20 mouse cellular contexts compared by ENCODE assay signal in genomic region chr8:86059130-86059529, GRCm38 (mm10).
DNase-seq lines count a peak whose midpoint lies in the region; ATAC-seq lines count a peak whose summit lies in the region.
"Had no signal": no experiment of that assay in that cellular context is flagged by ENCODE, and none has a peak within 500 bp of the region (broad histone marks: within the 10 kb centered on the region; RNA-seq: fewer than 3 reads in every experiment).

No protein-coding gene starts in this region.

- H3K27me3 ChIP-seq in midbrain, embryonic 16.5 days (ENCODE audit: control insufficient read depth, insufficient read depth, low read depth, low read length) = no peaks in the 10 kb centered on the region
- H3K27me3 ChIP-seq in midbrain, embryonic 10.5 days (ENCODE audit: low read depth, poor library complexity, severe bottlenecking) = no peaks in the 10 kb centered on the region
- H3K27me3 ChIP-seq: forebrain, embryonic 15.5 days; heart, embryonic 15.5 days; hindbrain, embryonic 12.5 days; intestine, embryonic 15.5 days; limb, embryonic 12.5 days; liver, embryonic 15.5 days had no signal

- H3K4me1 ChIP-seq in midbrain, embryonic 16.5 days (ENCODE audit: control insufficient read depth, insufficient read depth, low read length) = no peaks in the 10 kb centered on the region; the same call in 1 of the 2 replicates
- no peaks in the 10 kb centered on the region for H3K4me1 ChIP-seq in midbrain, embryonic 10.5 days
- H3K4me1 ChIP-seq: forebrain, embryonic 15.5 days; heart, embryonic 15.5 days; hindbrain, embryonic 12.5 days; intestine, embryonic 15.5 days; limb, embryonic 12.5 days; liver, embryonic 15.5 days had no signal

- no peaks in the 10 kb centered on the region for H3K9me3 ChIP-seq in midbrain, embryonic 16.5 days (replicated peaks; ENCODE audit: control insufficient read depth, low read length, poor library complexity, severe bottlenecking)
- no peaks in the 10 kb centered on the region for H3K9me3 ChIP-seq in midbrain, embryonic 10.5 days (replicated peaks)
- H3K9me3 ChIP-seq: forebrain, embryonic 15.5 days; heart, embryonic 15.5 days; hindbrain, embryonic 12.5 days; intestine, embryonic 15.5 days; limb, embryonic 12.5 days; liver, embryonic 15.5 days had no signal

- no peak for DNase-seq in midbrain, embryonic 10.5 days (ENCODE audit: low spot score)
- DNase-seq in R1 (ENCODE audit: low read depth, low spot score) = peak; percentile 10
- peak; percentile 60 for DNase-seq in thymus, postnatal 14 days
- DNase-seq in left cerebral cortex, adult 11 months (ENCODE audit: low spot score) = no peak
- DNase-seq in lung, postnatal 4 days = no peak
- no peak for DNase-seq in Muller cell, postnatal 12 days (ENCODE audit: inconsistent ontology term)
- DNase-seq: cerebellum, adult 9-10 months; embryo, embryonic 11 days; heart, adult 18-20 months; layer of hippocampus, postnatal 36 days; lung, postnatal 36 days; right cerebral cortex, postnatal 25 days had no signal

- no peaks in the 10 kb centered on the region; the same call in 1 of the 2 replicates for H3K36me3 ChIP-seq in midbrain, embryonic 16.5 days (ENCODE audit: control insufficient read depth, insufficient read depth, low read length)
- peaks cover 43% of the 10 kb centered on the region for H3K36me3 ChIP-seq in midbrain, embryonic 10.5 days
- H3K36me3 ChIP-seq: forebrain, embryonic 15.5 days had no signal

- no peak overlapping the region for H3K9ac ChIP-seq in midbrain, embryonic 16.5 days (ENCODE audit: low read depth, low read length)
- H3K9ac ChIP-seq: forebrain, embryonic 15.5 days; heart, embryonic 15.5 days; hindbrain, embryonic 12.5 days; intestine, embryonic 15.5 days; limb, embryonic 12.5 days; liver, embryonic 15.5 days had no signal

- no peak for ATAC-seq in midbrain, embryonic 16.5 days
- ATAC-seq in megakaryocyte, adult 5-6 weeks (ENCODE audit: poor library complexity, severe bottlenecking) = peak; percentile 98
- ATAC-seq: forebrain, embryonic 15.5 days; intestine, embryonic 15.5 days had no signal

- peak overlapping the region; percentile 13; the same call in 1 of the 2 replicates for H3K27ac ChIP-seq in midbrain, embryonic 16.5 days (ENCODE audit: low read length)
- no peak overlapping the region for H3K27ac ChIP-seq in midbrain, embryonic 10.5 days (replicated peaks)
- H3K27ac ChIP-seq: forebrain, embryonic 15.5 days; heart, embryonic 15.5 days; hindbrain, embryonic 12.5 days; intestine, embryonic 15.5 days; limb, embryonic 12.5 days; liver, embryonic 15.5 days had no signal

- 57% methylated on average over 5 of the region's 5 CpGs for WGBS in midbrain, embryonic 16.5 days
- 85% methylated on average over 5 of the region's 5 CpGs for WGBS in midbrain, embryonic 10.5 days

- no peak overlapping the region for H3K4me2 ChIP-seq in midbrain, embryonic 16.5 days (ENCODE audit: low read length)
- H3K4me2 ChIP-seq: forebrain, embryonic 15.5 days; heart, embryonic 15.5 days; hindbrain, embryonic 12.5 days; intestine, embryonic 15.5 days; limb, embryonic 12.5 days; liver, embryonic 15.5 days had no signal

- H3K4me3 ChIP-seq in midbrain, embryonic 16.5 days (ENCODE audit: low read depth, low read length) = no peak overlapping the region
- H3K4me3 ChIP-seq in midbrain, embryonic 10.5 days = no peak overlapping the region
- H3K4me3 ChIP-seq: forebrain, embryonic 15.5 days; heart, embryonic 15.5 days; hindbrain, embryonic 12.5 days; intestine, embryonic 15.5 days; limb, embryonic 12.5 days; liver, embryonic 15.5 days had no signal

Comparison
In these comparisons a context has a peak if more than half of its experiments do, and no peak if none do; other contexts are left out.
1. DNase-seq: peak in R1 (single experiment) and thymus, postnatal 14 days (single experiment); none in midbrain, embryonic 10.5 days (single experiment), left cerebral cortex, adult 11 months (single experiment), lung, postnatal 4 days (0 of 2) and Muller cell, postnatal 12 days (single experiment).